9 mouse cellular contexts compared by ENCODE assay signal in the genomic region with DNA sequence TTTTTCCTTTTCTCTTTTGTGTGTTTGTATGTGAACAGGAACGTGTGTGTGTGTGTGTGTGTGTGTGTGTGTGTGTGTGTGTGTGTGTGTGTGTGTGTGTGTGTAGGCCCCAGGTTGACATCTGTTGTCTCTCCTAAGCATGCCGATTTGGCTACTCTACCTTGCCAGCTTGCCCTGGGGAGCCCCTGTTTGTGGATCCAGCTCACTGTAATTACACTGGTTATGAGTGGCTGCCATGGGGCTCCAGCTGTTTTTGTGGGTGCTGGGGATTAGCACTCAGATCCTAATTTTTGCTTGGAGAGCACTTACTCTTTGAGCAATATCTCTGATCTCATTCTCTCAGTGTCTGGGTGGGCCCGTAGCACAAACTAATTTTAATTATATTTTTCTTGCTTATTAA. TPM values are rescaled to one million over a fixed set of nuclear protein-coding genes. Genes with fewer than 3 reads are reported as not detected.
"Had no signal": no experiment of that assay in that cellular context is flagged by ENCODE, and none has a peak within 500 bp of the region (broad histone marks: within the 10 kb centered on the region; RNA-seq: fewer than 3 reads in every experiment).

No protein-coding gene starts in this region.

- DNase-seq: liver, postnatal 0 days; lung, adult 2 months; lung, postnatal 14 days; lung, postnatal 36 days; right cerebral cortex, postnatal 14 days; thymus, adult 2 months; thymus, postnatal 25 days; thymus, postnatal 4 days had no signal

RNA-seq across cellular contexts. Expression of a gene that starts 32.6 kb away (rescaled TPM):
- total RNA-seq: megakaryocyte progenitor cell, adult 5-6 weeks had no signal
